Mouse (Mus musculus) E14TG2a.4 (cell line): ENCODE data around the gene Arel1.

Experiments used
- H3K27me3 ChIP-seq: 2 replicates; pipeline ENCODE4 v1.6.1; 2014; ENCODE audit warnings: low read length, control low read depth; ENCODE audit not compliant: insufficient read depth
- H3K36me3 ChIP-seq: 2 replicates; pipeline ENCODE4 v1.6.1; 2014; ENCODE audit warnings: low read length, control low read depth; ENCODE audit not compliant: insufficient read depth
- H3K4me1 ChIP-seq: replicated peaks from 2 replicates; pipeline ENCODE4 v1.6.1; 2014; ENCODE audit warnings: low read depth, low read length, control low read depth
- H3K4me3 ChIP-seq: replicated peaks from 2 replicates; pipeline ENCODE4 v1.5.1; 2014; ENCODE audit warnings: mild to moderate bottlenecking, low read length
- H3K9me3 ChIP-seq: 2 replicates; pipeline ENCODE4 v1.6.1; 2014; ENCODE audit warnings: low read length, control low read depth
- CTCF ChIP-seq: conservative IDR thresholded peaks from 2 replicates; pipeline ENCODE4 v1.5.1; 2014; ENCODE audit warnings: low read length
- NANOG ChIP-seq: IDR thresholded peaks from 2 replicates; pipeline ENCODE4 v1.6.1; 2014; ENCODE audit warnings: borderline replicate concordance, low read length, mixed read lengths
- POU5F1 ChIP-seq: IDR thresholded peaks from 2 replicates; pipeline ENCODE4 v1.6.1; 2014; ENCODE audit warnings: low read length, borderline replicate concordance

Gene Arel1

DNA sequence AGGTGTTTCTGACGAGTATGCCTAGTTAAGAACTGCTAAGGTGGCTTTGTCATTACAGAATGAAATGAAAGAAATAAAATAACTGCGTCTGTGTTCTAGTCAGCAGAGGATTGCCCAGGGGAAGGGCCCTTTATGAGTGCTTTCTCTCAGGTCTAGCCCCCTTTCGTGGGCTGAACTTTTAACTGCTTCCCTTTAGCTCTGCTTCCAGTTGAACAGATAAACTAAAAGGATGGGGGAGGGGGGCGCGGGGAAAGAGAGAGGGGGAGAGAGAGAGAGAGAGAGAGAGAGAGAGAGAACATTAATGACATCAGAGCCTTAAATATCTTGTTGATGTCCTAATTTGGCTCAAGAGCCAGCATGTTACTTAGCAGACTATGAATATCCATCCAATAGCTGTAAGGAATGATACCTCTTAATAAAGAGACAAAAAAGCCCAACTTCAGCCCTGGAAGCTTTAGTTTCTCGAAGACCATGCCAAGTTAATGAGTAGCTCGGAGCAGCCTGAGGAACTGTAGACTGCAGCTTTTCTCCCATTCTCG lies 48.8 kb downstream of the Arel1 start:
- no peaks in the 10 kb centered on the region for H3K9me3 ChIP-seq
- H3K4me3 ChIP-seq, result no peak overlapping the region
- H3K36me3 ChIP-seq, result peaks cover 85% of the 10 kb centered on the region
- no peak for TF ChIP-seq POU5F1
- no peak for TF ChIP-seq NANOG
- TF ChIP-seq CTCF, result no peak
- peaks cover 3% of the 10 kb centered on the region; the same call in 1 of the 2 replicates for H3K4me1 ChIP-seq
- H3K27me3 ChIP-seq, result no peaks in the 10 kb centered on the region

DNA sequence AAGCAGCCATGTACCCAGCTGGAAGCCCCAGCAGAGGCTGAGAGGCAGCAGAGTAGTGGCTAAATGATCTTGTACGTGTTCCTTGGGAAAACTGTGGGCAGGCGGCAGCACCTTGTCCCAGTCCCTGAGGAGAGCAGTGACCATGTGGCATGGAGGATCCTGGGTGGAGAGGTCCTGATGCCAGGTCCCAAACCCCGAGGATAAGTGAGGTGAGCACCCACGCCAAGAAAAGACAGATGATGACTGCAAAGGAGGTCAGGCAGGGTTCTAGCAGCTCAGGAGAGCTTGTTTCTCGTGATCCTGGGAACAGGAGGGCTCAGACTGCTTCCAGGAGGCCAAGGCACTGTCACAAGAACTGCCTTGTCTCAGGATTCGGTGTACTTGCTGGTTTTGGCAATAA lies 51.9 kb downstream of the Arel1 start:
- Histone ChIP-seq H3K4me3 (no peak overlapping the region), H3K27me3 (no peaks in the 10 kb centered on the region), H3K36me3 (peaks cover 58% of the 10 kb centered on the region), H3K9me3 (no peaks in the 10 kb centered on the region), H3K4me1 (peaks cover 3% of the 10 kb centered on the region; the same call in 1 of the 2 replicates)
- TF ChIP-seq CTCF, result no peak
- no peak for TF ChIP-seq POU5F1
- TF ChIP-seq NANOG, result no peak

DNA sequence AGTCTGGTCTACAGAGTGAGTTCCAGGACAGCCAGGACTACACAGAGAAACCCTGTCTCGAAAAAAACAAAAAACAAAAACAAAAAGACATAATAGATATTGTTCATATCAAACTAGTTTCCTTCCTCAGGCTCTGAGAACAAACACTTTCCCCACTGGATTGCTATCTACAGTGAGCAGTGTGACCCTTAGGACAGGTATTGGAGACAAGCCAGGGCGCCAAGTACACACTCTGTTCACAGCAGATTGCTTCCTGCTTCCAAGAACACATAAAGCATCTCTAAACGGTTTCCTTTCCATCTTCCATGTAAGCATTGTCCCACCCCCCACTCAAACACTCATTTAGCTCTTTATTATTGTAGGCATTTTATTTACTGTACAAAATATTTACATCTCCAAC lies 52.9 kb downstream of the Arel1 start:
- Histone ChIP-seq H3K36me3 (peaks cover 50% of the 10 kb centered on the region), H3K27me3 (no peaks in the 10 kb centered on the region), H3K4me3 (no peak overlapping the region), H3K4me1 (peaks cover 3% of the 10 kb centered on the region; the same call in 1 of the 2 replicates), H3K9me3 (no peaks in the 10 kb centered on the region)
- TF ChIP-seq POU5F1, result no peak
- no peak for TF ChIP-seq CTCF
- TF ChIP-seq NANOG, result no peak

DNA sequence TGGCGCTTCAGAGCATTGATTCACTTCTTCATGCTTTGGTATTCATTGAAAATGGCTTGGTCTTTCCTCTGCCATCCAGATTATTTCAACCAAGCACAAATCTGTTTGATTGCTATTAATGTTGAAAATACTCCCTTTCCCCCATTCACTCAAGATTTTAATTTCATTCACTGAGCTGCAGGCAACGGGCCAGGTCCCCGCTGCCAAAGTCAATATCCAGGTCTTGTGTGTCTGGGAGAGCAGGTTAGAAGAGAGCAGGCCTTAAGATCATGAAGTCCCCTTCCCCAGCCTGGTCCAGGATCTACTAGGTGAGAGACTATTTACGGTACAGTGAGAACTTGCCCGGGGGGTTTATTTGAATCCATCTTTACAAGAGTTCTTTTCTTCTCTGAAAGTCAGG lies 55.7 kb downstream of the Arel1 start:
- Histone ChIP-seq H3K27me3 (no peaks in the 10 kb centered on the region), H3K9me3 (no peaks in the 10 kb centered on the region), H3K36me3 (peaks cover 25% of the 10 kb centered on the region), H3K4me1 (peaks cover 3% of the 10 kb centered on the region; the same call in 1 of the 2 replicates), H3K4me3 (no peak overlapping the region)
- TF ChIP-seq CTCF (no peak), NANOG (no peak), POU5F1 (no peak)

DNA sequence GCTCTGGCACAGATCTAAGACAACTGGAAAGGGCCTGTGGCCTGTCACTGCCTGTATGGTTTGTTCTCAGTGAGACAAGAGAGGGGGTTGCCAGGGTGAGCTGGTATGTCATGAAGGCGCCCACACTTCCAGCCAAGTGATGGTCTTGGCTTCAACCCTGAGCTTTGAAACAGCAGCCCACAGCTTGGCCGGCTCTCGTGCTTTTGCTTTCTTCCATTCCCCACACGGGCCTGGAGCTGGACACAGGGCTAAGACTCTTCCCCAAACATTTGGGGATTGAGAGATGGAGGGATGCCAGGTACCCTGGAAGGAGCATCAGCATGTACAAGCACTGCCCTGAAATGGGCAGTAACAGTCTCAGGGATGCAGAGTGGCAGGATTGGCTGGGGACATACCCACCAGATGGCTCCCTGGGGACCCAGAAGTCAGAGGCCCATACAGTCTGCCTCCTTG lies 58.0 kb downstream of the Arel1 start:
- peaks cover 4% of the 10 kb centered on the region; the same call in 1 of the 2 replicates for H3K9me3 ChIP-seq
- TF ChIP-seq NANOG (no peak), POU5F1 (no peak), CTCF (no peak)
- no peaks in the 10 kb centered on the region for H3K27me3 ChIP-seq
- 0 out of 2 replicates have a peak, but pooled peaks cover 6% of the 10 kb centered on the region for H3K36me3 ChIP-seq
- H3K4me3 ChIP-seq, result no peak overlapping the region
- H3K4me1 ChIP-seq, result peaks cover 2% of the 10 kb centered on the region

- no peak for TF ChIP-seq NANOG
- TF ChIP-seq CTCF, result no peak
- no peak for TF ChIP-seq POU5F1
- Histone ChIP-seq H3K27me3 (no peaks in the 10 kb centered on the region), H3K36me3 (no peaks in the 10 kb centered on the region), H3K4me3 (no peak overlapping the region), H3K9me3 (peaks cover 4% of the 10 kb centered on the region; the same call in 1 of the 2 replicates), H3K4me1 (peaks cover 12% of the 10 kb centered on the region)
Observed at GRCm38 (mm10) chr12:84911640-84912039, 59.1 kb downstream of the Arel1 start.

DNA sequence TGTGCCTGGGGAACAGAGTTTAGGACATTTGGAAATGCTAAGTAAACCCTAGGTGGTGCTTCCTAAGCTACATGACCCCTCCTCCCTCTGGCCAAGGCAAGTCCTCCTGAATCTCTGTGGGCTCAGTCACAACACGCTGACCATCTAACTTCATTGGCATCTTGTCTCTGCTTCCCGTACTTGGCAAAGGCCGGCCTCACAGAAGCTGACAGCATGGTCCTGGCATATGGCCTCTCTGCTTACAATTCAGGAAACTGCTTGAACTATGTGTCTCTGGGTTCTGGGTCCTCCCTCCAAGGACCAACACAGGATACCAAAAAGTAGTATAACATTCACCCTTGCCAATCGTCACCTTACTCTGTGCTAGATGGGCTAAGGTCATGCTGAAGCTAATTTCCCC lies 60.6 kb downstream of the Arel1 start:
- TF ChIP-seq POU5F1, result no peak
- TF ChIP-seq CTCF, result no peak
- TF ChIP-seq NANOG, result no peak
- H3K27me3 ChIP-seq, result no peaks in the 10 kb centered on the region
- no peaks in the 10 kb centered on the region for H3K36me3 ChIP-seq
- peaks cover 4% of the 10 kb centered on the region; the same call in 1 of the 2 replicates for H3K9me3 ChIP-seq
- peaks cover 12% of the 10 kb centered on the region for H3K4me1 ChIP-seq
- no peak overlapping the region for H3K4me3 ChIP-seq

DNA sequence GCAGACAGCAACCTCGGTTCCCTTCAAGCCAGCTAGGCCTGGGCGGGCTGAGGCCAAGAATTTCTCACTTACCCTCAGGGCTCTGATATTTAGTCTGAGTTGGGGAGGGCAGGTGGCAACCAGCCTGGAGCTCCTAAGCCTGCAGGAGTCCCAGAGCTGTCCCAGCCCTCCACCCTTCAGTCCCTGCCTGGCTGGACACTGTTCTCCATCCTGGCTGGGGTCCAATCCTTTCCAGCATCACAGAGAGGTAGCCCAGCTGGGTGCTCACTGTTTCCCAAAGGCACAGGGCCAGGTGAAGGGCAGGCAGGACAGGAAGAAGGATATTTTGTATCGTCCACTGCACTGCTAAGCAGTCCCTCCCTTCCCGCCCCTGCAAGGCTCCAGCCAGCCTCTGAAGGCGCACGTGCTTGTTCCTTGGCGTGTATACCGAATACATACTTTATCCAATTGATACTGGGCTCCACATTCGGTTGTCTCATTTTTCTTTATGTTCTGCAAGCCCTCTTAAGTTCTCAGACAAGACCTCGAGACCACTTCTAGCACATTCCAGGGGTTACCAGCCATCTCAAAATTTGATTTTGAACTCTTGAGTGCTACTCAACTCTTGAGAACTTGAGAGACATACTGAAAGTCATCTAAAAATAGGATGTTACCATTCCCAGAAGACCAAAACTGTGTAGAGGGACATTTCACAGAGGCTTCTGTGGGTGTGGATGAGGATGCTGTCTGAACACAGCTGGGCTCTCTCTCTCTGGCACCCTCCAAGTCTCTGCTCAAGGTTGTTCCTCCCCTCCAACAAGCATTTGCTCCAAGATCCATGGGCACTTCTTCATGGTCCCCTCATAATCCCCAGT lies 62.8 kb downstream of the Arel1 start:
- peaks cover 12% of the 10 kb centered on the region for H3K4me1 ChIP-seq
- no peaks in the 10 kb centered on the region for H3K36me3 ChIP-seq
- 0 out of 2 replicates have a peak overlapping the region, but pooled peaks have one; percentile 17 for H3K4me3 ChIP-seq
- TF ChIP-seq NANOG, result no peak
- TF ChIP-seq POU5F1, result no peak
- no peak for TF ChIP-seq CTCF
- H3K9me3 ChIP-seq, result peaks cover 4% of the 10 kb centered on the region; the same call in 1 of the 2 replicates
- H3K27me3 ChIP-seq, result no peaks in the 10 kb centered on the region
